Mouse (Mus musculus) spleen, postnatal 10 days (tissue): ENCODE measurements around the gene Fbxl12.
"Not testable (repeated sequence)": the region's sequence is repeated elsewhere in the genome, so short reads cannot be mapped to it uniquely, and the experiment has no call there.

Source experiments
- DNase-seq, 2 experiments: peaks; one replicate each; pipeline ENCODE4 v3.0.0; 2021 to 2022; ENCODE audit warnings: low spot score in 2 of 2

The Fbxl12 gene

GRCm38 (mm10) chr9:20644360-20645081, at the start of gene Fbxl12:
Gene Fbxl12, minus strand, starts transcription at chr9:20644767.
- DNase-seq = peak; percentile 79

GRCm38 (mm10) chr9:20692863-20693262, 48.3 kb upstream of the Fbxl12 start:
- no peak for DNase-seq

GRCm38 (mm10) chr9:20690449-20690848, 45.9 kb upstream of the Fbxl12 start:
- not testable (repeated sequence) for DNase-seq

- no peak for DNase-seq
Measured at GRCm38 (mm10) chr9:20689913-20690312, 45.3 kb upstream of the Fbxl12 start.

GRCm38 (mm10) chr9:20689403-20689802, 44.8 kb upstream of the Fbxl12 start:
- no peak for DNase-seq

GRCm38 (mm10) chr9:20685081-20685861, 40.7 kb upstream of the Fbxl12 start:
- no peak for DNase-seq

- no peak for DNase-seq
Measured at GRCm38 (mm10) chr9:20682389-20682722, 37.8 kb upstream of the Fbxl12 start.

GRCm38 (mm10) chr9:20681546-20682388, 37.2 kb upstream of the Fbxl12 start:
- DNase-seq = no peak

GRCm38 (mm10) chr9:20680378-20680958, 35.9 kb upstream of the Fbxl12 start:
- DNase-seq = no peak

- no peak for DNase-seq
Measured at GRCm38 (mm10) chr9:20677892-20678291, 33.3 kb upstream of the Fbxl12 start.

GRCm38 (mm10) chr9:20672047-20672446, 27.5 kb upstream of the Fbxl12 start:
- no peak for DNase-seq

- DNase-seq = no peak
Measured at GRCm38 (mm10) chr9:20668065-20668464, 23.5 kb upstream of the Fbxl12 start.

- DNase-seq = no peak
Measured at GRCm38 (mm10) chr9:20666510-20667034, 22.0 kb upstream of the Fbxl12 start.

GRCm38 (mm10) chr9:20665925-20666324, 21.4 kb upstream of the Fbxl12 start:
- DNase-seq = no peak

GRCm38 (mm10) chr9:20664982-20665637, 20.5 kb upstream of the Fbxl12 start:
- no peak for DNase-seq

GRCm38 (mm10) chr9:20664366-20664765, 19.8 kb upstream of the Fbxl12 start:
- DNase-seq = no peak

GRCm38 (mm10) chr9:20663956-20664355, 19.4 kb upstream of the Fbxl12 start:
- no peak for DNase-seq

GRCm38 (mm10) chr9:20662874-20663273, 18.3 kb upstream of the Fbxl12 start:
- no peak for DNase-seq

- DNase-seq = peak; percentile 47 to 76
Measured at GRCm38 (mm10) chr9:20662325-20662724, 17.8 kb upstream of the Fbxl12 start.

- DNase-seq = no peak
Measured at GRCm38 (mm10) chr9:20657546-20657945, 13.0 kb upstream of the Fbxl12 start.

GRCm38 (mm10) chr9:20653859-20654258, 9.3 kb upstream of the Fbxl12 start:
- DNase-seq = no peak
